Comparison of ENCODE assay signal across 34 mouse cellular contexts in genomic region chr7:127093914-127094313, GRCm38 (mm10). TPM values are rescaled to one million over a fixed set of nuclear protein-coding genes. Genes with fewer than 3 reads are reported as not detected.
"Had no signal": no experiment of that assay in that cellular context is flagged by ENCODE, and none has a peak within 500 bp of the region (broad histone marks: within the 10 kb centered on the region; RNA-seq: fewer than 3 reads in every experiment).

No protein-coding gene starts in this region.

- H3K27me3 ChIP-seq: heart, embryonic 13.5 days; heart, embryonic 15.5 days; hindbrain, embryonic 13.5 days; limb, embryonic 12.5 days had no signal

- H3K4me2 ChIP-seq: heart, embryonic 11.5 days; heart, embryonic 13.5 days; heart, embryonic 15.5 days; hindbrain, embryonic 13.5 days; limb, embryonic 12.5 days; liver, embryonic 11.5 days had no signal

- H3K36me3 ChIP-seq: heart, embryonic 13.5 days; heart, embryonic 15.5 days; hindbrain, embryonic 13.5 days; limb, embryonic 10.5 days; limb, embryonic 12.5 days had no signal

- ATAC-seq: hindbrain, embryonic 16.5 days; intestine, embryonic 16.5 days had no signal

- H3K9me3 ChIP-seq: heart, embryonic 13.5 days; heart, embryonic 15.5 days; hindbrain, embryonic 13.5 days; limb, embryonic 10.5 days; limb, embryonic 12.5 days had no signal

- H3K9ac ChIP-seq: heart, embryonic 13.5 days; heart, embryonic 15.5 days; hindbrain, embryonic 13.5 days; limb, embryonic 12.5 days had no signal

- DNase-seq: gastrocnemius, postnatal 14 days; gastrocnemius, postnatal 36 days; heart, adult 11 months; heart, adult 2 months; heart, postnatal 14 days; heart, postnatal 36 days; kidney, adult 11 months; kidney, adult 8-10 months; kidney, postnatal 10 days; kidney, postnatal 25 days; kidney, postnatal 4 days; liver had no signal

- H3K4me3 ChIP-seq: heart, adult 2 months; heart, embryonic 13.5 days; heart, embryonic 15.5 days; hindbrain, embryonic 13.5 days; layer of hippocampus, adult 2 months; left cerebral cortex, adult 2 months; limb, embryonic 10.5 days; limb, embryonic 12.5 days had no signal

- H3K27ac ChIP-seq: heart, adult 2 months; heart, embryonic 13.5 days; heart, embryonic 15.5 days; hindbrain, embryonic 13.5 days; layer of hippocampus, adult 2 months; left cerebral cortex, adult 2 months; limb, embryonic 10.5 days; limb, embryonic 12.5 days had no signal

RNA-seq across cellular contexts. Expression of gene Zg16, which starts 6.8 kb away (rescaled TPM):
- total RNA-seq: gastrocnemius, adult 18-20 months; gastrocnemius, adult 8-10 months; gastrocnemius, postnatal 14 days; gastrocnemius, postnatal 36 days; heart, adult 2 months; heart, postnatal 14 days; heart, postnatal 36 days; layer of hippocampus, adult 2 months; layer of hippocampus, postnatal 10 days; layer of hippocampus, postnatal 25 days; left cerebral cortex, adult 2 months; left cerebral cortex, postnatal 14 days; left cerebral cortex, postnatal 36 days had no signal
- polyA plus RNA-seq: heart, adult 2 months; heart, embryonic 11.5 days; heart, embryonic 13.5 days; heart, embryonic 15.5 days; heart, postnatal 0 days; hindbrain, embryonic 11.5 days; hindbrain, embryonic 13.5 days; hindbrain, embryonic 16.5 days; kidney, embryonic 14.5 days; kidney, embryonic 16.5 days; limb, embryonic 10.5 days; limb, embryonic 12.5 days; limb, embryonic 14.5 days; liver, embryonic 11.5 days had no signal

RNA-seq across cellular contexts. Expression of gene Qprt, which starts 28.1 kb away (rescaled TPM):
- total RNA-seq: heart, adult 2 months; heart, postnatal 14 days; heart, postnatal 36 days; layer of hippocampus, adult 2 months had no signal

RNA-seq across cellular contexts. Expression of gene Spn, which starts 43.7 kb away (rescaled TPM):
- polyA plus RNA-seq: hindbrain, embryonic 16.5 days; limb, embryonic 12.5 days had no signal
